Mouse (Mus musculus): ENCODE data around the gene Dmkn.

GRCm38 (mm10) chr7:30736211-30736610 is 27.3 kb upstream of the Dmkn start:
- TF ChIP-seq CTCF (IDR thresholded peaks at IDR 0.05; ENCODE audit: insufficient read depth, low read length) (no peak), POLR2A (IDR thresholded peaks at IDR 0.05; ENCODE audit: borderline replicate concordance, extremely low read depth, low read depth, low read length) (no peak)

Measured in lung, adult 2 months (tissue).